Mouse (Mus musculus) left cerebral cortex, postnatal 14 days (tissue): ENCODE measurements around the gene Ereg. TPM values are rescaled to one million over a fixed set of nuclear protein-coding genes. Genes with fewer than 3 reads are reported as not detected.

ENCODE experiments used
- DNase-seq, 2 experiments: peaks; one replicate each; pipeline ENCODE4 v3.0.0; 2021 to 2022; ENCODE audit warnings: low spot score in 2 of 2, mixed read lengths in 1 of 2
- intact Hi-C: fragments of 180-260 bp; cut with DNase I; formaldehyde crosslinking; loops from one replicate; pipeline ENCODE4 v1.15.1; 2025
- total RNA-seq, 2 experiments: library from RNA; stranded (reverse); gene quantifications; 2 replicates each; pipeline ENCODE4 v1.2.3; 2021

Gene Ereg
- total RNA-seq, 2 experiments from 2014 or later, result not detected

DNA sequence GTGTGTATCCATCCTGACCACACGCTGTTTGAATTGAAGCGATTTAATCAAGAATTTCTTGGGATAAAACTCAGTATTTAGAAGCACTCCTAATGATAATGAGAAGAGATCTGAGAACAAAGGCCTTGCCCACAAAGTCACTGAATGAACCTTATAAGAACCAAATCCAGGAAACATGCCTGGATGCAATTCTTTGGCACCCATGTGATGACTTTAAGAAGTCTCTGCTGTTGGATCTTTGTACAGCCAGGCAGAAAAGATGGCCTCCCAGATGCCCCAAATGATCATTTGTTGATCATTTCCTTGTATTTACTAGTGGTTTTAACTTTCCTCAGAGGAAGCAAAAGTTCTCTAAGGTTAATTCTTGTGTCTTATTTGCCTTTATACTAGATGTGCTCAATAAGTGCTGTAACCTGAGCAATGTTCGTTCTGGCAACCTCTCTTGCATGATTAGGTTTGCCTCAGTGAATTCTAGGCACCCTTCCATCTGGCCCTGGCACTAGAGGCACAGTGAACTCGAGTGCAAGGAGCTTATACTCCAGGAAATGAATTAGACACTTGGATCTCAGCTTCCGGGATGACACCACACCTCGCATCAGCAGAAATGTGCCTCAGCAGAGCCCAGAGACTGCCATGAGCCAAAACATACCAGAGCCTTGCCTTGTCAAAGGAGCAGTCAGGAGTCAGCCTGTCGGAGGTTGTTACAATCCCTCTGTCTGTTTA is 29.7 kb downstream of the Ereg start:
- intact Hi-C loops, result no loop called here
- peak in 1 of 2 experiments; percentile 13 for DNase-seq

DNA sequence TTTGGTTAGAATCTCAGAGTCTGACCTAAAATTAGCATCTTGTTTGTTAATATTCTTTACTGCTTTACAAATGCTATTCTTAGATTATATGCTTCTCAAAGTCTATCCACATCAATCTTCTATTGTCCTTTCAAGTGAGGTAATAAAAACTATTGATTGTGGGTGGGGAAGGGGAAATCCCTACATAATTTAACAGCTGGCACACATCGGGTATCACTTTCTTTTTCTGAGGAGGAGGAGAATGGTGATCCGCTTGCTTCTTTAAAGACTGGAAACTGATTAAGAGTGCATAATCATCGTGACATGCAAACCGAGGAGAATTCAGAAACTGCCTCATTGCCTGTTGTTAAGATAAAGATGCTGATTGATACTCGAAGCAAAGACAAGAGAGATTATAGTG is 31.8 kb downstream of the Ereg start:
- intact Hi-C loops, result no loop called here
- no peak for DNase-seq

DNA sequence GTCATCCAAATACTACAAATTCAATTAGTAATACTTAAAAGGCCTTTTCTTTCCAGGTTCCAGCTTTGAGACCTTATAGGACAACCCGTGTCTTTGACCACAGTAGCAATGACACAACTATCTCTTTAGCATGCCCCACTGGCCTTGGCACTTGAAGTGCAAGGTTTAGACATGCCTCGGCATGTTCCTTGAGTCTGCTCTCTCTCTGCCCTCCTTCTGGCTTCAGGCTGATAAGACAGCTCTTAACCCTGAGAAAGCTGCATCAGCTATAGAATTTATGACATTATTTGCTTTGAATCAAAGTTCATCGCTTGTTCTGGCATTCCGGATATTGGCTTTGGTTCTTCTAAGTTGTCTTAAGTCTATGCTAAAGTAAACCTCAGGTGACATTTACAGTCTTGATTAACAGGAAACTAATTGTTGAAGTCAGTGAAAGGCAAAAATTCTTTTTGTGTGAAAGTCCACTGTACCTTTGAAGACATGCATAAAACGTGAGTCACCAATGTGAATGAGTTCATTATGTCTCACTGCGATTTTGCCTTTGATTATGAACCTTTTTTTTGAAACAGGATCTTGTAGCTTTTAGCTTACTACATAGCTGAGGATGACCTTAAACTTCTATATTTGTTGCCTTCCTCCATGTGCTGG is 35.7 kb downstream of the Ereg start:
- DNase-seq, result no peak
- intact Hi-C loops, result no loop called here

- intact Hi-C loops, result no loop called here
These were observed 36.6 kb downstream of the Ereg start for GRCm38 (mm10) chr5:91111019-91111418.

GRCm38 (mm10) chr5:91113967-91114366 is 39.5 kb downstream of the Ereg start:
- intact Hi-C loops, result no loop called here
- no peak for DNase-seq

More at GRCm38 (mm10) chr5:91111019-91111418, 36.6 kb downstream of the Ereg start:
- DNase-seq, result no peak

- intact Hi-C loops, result no loop called here
- DNase-seq, result no peak
These were observed 40.2 kb downstream of the Ereg start for GRCm38 (mm10) chr5:91114574-91114973.

- no peak for DNase-seq
- intact Hi-C loops, result no loop called here
These were observed 44.2 kb downstream of the Ereg start for GRCm38 (mm10) chr5:91118618-91119017.

GRCm38 (mm10) chr5:91123404-91123803 is 49.0 kb downstream of the Ereg start:
- DNase-seq, result no peak
- intact Hi-C loops, result no loop called here

- intact Hi-C loops, result no loop called here
- DNase-seq, result no peak
These were observed 49.7 kb downstream of the Ereg start for GRCm38 (mm10) chr5:91124140-91124539.

- intact Hi-C loops, result no loop called here
- no peak for DNase-seq
These were observed 52.2 kb downstream of the Ereg start for GRCm38 (mm10) chr5:91126623-91127022.

DNA sequence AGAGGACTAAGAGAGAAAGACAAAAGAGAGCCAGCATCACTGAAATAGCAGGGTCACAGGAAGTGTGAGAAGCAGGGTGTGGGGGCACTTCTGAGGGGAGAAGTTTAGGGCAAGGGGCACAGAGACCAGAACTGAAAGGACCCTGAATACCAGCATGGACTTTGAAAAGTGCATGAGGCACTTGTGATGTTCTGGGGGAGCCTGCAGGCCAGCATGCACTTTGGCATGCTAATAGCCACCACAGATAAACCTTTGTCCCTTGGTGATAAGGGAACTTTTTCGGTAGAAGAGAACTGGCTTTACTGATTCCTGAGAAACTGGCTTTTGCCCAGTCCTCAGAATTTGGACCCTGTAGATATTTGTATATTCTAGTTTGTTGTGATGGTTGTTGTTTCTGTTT is 60.5 kb downstream of the Ereg start:
- intact Hi-C loops, result no loop called here
- no peak for DNase-seq

DNA sequence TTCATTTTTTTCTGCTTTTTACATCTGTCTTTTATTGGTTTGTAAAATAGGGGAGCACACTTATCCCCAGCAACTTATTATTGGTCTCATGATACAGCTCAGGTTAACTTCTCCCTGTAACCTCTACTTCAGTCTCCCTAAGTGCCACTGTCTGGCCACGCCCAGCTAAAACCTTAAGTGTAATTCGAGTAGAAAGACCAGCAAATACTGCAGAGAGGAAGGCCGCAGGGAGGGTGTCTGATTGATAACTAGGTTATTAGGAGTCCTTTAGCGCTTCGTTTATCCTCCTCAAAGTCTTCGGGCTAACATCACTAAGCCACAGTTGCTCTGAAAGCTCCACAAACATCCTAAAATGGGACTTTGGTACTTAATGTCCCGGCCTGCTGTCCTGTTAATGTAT is 64.5 kb downstream of the Ereg start:
- intact Hi-C loops, result no loop called here
- no peak for DNase-seq

GRCm38 (mm10) chr5:91139446-91139873 is 65.0 kb downstream of the Ereg start, which contains the start of gene Areg:
Gene Areg (plus strand): TSS chr5:91139599.
- intact Hi-C loops, result no loop called here
- DNase-seq, result peak; percentile 3 to 55

- DNase-seq, result no peak
- intact Hi-C loops, result no loop called here
These were observed 66.5 kb downstream of the Ereg start for GRCm38 (mm10) chr5:91140896-91141448.

Other genes starting within 250 kb of the Ereg start
- under 1 TPM in 1 of 2 experiments, not detected in 1; 0.49 TPM for gene Cxcl1, start 183.4 kb upstream of the Ereg start, total RNA-seq
- gene Cxcl2, start 170.8 kb upstream of the Ereg start, total RNA-seq, result not detected
- gene Mthfd2l, start 143.5 kb upstream of the Ereg start, total RNA-seq, result 10 to 100 TPM; 10.7 to 15.7 TPM
- gene Epgn, start 47.2 kb upstream of the Ereg start, total RNA-seq, result not detected
- not detected for gene Areg, start 65.0 kb downstream of the Ereg start, total RNA-seq